Mouse (Mus musculus): ENCODE measurements around the gene Saa2.
"Not testable (repeated sequence)": the region's sequence is repeated elsewhere in the genome, so short reads cannot be mapped to it uniquely, and the experiment has no call there.

Saa2 gene

DNA sequence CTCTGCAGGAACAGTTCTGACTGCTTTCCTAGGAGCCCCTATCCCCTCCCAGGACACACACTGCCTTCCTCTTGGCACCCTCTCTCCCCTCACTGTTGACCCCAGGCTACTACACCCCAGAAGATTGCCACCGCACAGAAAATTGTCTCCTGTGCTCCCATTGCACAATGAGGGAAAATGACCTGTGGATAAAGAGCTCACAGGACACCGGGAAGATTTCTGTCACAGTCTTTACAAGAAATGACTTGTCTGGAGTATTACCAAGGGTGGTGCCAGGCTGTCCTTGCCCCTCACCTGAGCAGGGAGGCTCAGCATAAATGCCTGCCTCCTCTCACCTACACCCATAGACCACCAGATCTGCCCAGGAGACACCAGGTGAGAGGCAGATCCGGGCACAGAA lies at the start of gene Saa2:
Saa2 (plus strand) TSS at position 301 of the 400 bp plus-strand sequence.
- DNase-seq (ENCODE audit: extremely low spot score, low spot score), result no peak

- peak; percentile 99 for DNase-seq (ENCODE audit: extremely low spot score, low spot score)
Measured at GRCm38 (mm10) chr7:46710390-46710844, 41.2 kb upstream of the Saa2 start, which contains the start of gene Saal1. Gene Saal1, minus strand, starts transcription at chr7:46710680.

- DNase-seq (ENCODE audit: extremely low spot score, low spot score), result no peak
Measured at GRCm38 (mm10) chr7:46712250-46712649, 39.3 kb upstream of the Saa2 start.

DNA sequence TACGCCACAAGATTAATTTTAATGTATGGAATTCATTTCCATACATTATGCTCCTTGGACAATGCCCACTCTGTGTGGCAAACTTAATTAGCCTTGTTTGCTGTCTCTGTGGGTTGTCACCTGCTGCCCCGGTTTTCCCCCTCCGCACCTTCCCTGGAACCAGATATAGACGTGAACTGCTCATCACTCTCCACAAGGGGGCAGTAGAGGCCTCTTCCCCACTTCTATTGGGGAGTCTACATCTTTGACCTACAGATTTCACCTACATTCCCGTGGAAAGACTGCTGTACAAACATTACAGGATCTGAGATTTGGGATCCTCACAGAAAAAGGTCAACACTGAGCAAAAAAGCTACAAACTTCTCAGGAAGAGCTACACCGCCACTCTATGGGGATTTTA lies 37.1 kb upstream of the Saa2 start:
- peak; percentile 42 for DNase-seq (ENCODE audit: extremely low spot score, low spot score)

DNA sequence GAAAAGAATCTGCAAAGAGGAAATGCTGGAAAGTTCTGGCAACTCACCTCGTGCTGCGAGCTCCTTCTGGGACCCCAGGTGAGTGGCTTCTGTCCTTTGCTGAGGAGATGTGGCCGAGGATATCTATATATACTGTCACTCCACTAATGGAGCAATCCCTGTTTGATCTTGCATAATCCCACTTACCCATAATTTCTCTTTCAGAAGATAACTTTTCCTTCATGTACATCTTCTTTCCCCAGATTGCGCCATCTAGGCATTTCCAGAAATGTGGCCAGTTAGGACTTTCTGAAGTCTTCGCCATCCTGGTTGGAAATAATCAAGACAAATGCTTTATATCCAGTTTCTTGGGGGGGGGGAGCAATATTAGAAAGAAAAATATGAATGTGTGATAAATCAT lies 36.0 kb upstream of the Saa2 start, which contains the start of gene Saa3:
Saa3 (minus strand) TSS at position 101 of the 400 bp plus-strand sequence.
- DNase-seq (ENCODE audit: extremely low spot score, low spot score), result no peak

DNA sequence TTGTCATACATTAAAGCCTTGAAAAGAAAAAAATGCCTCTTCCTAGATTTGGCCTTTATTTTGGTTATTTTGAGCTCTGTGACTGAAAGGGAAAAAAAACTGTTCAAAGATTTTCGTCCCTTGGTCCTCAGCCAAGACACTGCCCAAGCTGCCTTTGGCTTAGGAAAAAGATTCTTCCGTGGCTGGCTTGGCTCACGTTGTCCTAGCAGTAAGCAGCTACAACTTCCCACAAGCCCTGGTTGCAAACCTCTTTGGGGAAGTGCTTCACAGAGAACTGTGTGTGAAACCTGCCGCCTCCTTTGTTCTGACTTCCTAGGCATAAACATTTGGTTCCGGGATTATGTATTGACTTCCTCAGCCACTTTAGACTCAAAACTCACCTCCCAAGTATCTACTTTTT lies 34.7 kb upstream of the Saa2 start:
- DNase-seq (ENCODE audit: extremely low spot score, low spot score), result no peak

GRCm38 (mm10) chr7:46718591-46719270 lies 32.9 kb upstream of the Saa2 start:
- DNase-seq (ENCODE audit: extremely low spot score, low spot score), result no peak

- DNase-seq (ENCODE audit: extremely low spot score, low spot score), result no peak
Measured at GRCm38 (mm10) chr7:46719526-46719925, 32.1 kb upstream of the Saa2 start.

DNA sequence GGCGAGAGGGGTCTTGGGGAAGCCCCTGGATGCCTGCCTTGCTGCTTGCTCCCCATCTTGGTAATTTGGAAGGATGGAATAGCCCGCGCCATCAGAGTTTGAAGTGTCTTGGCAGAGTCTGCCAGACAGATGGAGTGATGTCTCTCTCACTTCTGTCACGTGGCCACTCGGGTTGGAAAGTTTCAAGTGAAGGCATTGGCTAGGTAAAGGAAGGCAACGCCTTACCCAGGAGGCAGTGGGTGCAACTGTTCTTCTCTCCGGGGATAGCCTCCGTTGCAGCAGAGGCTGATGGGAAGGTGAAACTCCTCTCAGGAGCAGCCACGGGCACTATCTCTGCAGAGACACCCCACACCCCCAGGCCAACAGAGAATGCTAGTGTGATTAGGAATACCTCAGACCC lies 31.1 kb upstream of the Saa2 start:
- no peak for DNase-seq (ENCODE audit: extremely low spot score, low spot score)

DNA sequence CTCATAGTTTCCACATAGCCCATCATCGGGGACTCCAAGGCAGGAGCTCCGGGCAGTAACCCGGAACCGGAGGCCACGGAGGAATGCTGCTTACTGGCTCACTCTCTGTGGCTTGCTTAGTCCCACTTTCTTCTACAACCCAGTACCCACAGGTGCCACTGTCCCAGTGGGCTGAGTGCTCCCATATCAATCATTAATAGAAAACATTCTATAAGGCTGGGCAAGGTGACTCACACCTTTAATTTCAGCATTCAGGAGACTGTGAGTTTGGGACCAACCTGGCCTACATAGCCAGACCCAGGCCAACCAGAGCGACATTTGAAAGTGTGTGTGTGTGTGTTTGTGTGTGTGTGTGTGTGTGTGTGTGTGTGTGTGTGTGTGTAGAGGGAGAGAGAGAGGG lies 28.2 kb upstream of the Saa2 start:
- no peak for DNase-seq (ENCODE audit: extremely low spot score, low spot score)

DNA sequence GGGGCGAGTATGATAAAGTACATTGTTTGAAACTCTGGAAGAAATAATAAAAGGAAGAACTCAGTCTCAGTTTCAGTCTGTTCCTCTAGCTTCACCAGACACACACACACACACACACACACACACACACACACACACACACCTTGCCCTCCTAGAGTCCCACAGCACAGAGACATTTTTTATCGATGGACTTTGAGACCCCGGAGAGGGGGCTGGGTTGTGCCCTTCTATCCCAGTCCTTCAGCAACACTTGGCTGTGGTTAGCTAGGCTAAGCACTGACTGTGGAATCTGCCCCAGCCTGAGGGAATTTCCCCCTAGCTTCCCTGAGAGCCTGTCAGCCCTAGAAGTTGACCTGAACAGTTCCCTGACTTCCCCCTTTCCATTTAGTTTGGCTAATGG lies 27.7 kb upstream of the Saa2 start:
- no peak for DNase-seq (ENCODE audit: extremely low spot score, low spot score)

DNA sequence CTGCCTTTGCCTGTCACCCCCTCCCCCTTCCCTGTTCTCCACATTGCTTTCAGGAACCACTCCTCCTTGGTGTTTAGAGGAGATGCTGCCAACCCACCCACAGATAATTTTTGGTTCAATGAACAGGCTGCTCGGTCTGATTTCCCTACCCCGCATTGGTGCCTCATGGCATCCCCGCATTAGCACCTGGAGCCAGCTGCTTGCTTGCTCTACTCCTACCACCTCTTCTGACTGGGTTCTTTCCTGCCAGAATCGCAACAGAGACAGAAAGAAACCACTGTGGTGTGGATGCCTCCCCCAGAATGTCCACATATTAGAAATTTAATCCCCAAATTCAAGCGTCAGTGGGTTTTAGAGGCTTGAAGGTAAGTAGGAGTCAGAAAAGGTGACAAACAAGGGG lies 27.2 kb upstream of the Saa2 start:
- no peak for DNase-seq (ENCODE audit: extremely low spot score, low spot score)

DNA sequence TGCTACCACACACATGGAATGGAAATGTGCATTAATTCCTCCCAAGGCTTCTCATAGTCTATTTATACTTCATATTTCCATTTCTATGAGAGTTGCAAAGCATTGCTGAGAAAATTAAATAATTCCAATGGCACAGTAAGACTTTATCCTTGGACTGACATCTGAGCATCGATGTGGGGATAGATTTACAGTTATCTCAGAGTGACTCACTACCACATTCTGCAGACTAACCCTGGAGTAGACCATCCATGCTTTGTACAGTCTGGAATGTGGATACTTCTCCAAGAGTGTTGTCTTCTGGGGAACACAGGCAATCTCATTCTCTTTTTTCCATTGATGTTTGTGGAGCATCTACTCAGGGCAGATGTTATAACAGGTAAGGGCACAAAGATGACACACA lies 24.0 kb upstream of the Saa2 start:
- no peak for DNase-seq (ENCODE audit: extremely low spot score, low spot score)

DNA sequence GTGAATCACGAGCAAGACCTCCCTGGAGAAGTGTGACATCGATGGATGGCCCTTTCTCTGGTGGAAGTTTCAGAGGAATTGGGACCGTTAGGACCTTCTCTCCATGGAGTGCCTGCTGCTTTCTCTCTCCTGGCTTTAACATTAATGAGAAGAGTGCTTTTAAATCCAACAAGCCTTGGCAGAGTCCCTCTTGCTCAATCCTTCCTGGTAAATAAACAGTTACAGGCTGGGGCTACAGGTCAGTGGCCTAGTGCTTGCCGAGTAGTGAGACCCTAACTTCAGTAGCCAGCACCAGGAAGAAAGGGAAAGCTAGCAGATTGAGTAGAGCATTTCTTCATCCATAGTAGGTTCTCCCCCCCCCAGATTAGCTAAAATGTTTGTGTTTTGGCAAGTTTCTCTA lies 19.1 kb upstream of the Saa2 start, which contains the start of gene Saa4:
Saa4 (minus strand) TSS at position 146 of the 400 bp plus-strand sequence.
- DNase-seq (ENCODE audit: extremely low spot score, low spot score), result no peak

DNA sequence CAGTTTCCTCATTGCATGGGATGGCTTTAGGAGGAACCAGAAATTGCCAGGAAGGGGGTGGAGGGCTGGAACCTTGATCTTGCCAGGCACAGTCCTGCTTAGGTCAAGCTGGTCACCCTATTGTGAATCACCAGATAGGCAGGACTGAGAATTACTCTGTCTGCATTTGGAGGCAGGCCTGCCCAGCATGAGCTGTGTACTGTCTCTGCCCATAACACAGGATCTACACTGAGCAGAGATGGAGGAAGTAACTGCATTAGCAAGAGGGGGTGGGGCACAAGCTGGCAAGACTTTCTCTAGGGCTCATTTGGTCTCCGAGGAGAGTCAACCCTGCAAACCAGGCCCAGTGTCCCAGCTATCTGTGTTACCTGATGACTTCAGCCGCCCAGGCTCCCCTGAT lies 16.6 kb upstream of the Saa2 start:
- no peak for DNase-seq (ENCODE audit: extremely low spot score, low spot score)

- no peak for DNase-seq (ENCODE audit: extremely low spot score, low spot score)
Measured at GRCm38 (mm10) chr7:46738561-46739460, 12.8 kb upstream of the Saa2 start.

GRCm38 (mm10) chr7:46740041-46740440 lies 11.5 kb upstream of the Saa2 start:
- DNase-seq (ENCODE audit: extremely low spot score, low spot score), result not testable (repeated sequence)

DNA sequence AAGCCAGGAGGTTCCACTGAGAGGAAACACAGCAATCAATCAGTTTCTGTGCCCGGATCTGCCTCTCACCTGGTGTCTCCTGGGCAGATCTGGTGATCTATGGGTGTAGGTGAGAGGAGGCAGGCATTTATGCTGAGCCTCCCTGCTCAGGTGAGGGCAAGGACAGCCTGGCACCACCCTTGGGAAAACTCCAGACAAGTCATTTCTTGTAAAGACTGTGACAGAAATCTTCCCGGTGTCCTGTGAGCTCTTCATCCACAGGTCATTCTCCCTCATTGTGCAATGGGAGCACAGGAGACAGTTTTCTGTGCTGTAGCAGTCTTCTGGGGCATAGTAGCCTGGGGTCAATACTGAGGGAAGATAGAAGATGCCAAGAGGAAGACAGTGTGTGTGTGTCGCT lies 8.7 kb upstream of the Saa2 start, which contains the start of gene Saa1:
Saa1 (minus strand) TSS at position 101 of the 400 bp plus-strand sequence.
- DNase-seq (ENCODE audit: extremely low spot score, low spot score), result not testable (repeated sequence)

GRCm38 (mm10) chr7:46745816-46746215 lies 5.8 kb upstream of the Saa2 start:
- DNase-seq (ENCODE audit: extremely low spot score, low spot score), result no peak

DNA sequence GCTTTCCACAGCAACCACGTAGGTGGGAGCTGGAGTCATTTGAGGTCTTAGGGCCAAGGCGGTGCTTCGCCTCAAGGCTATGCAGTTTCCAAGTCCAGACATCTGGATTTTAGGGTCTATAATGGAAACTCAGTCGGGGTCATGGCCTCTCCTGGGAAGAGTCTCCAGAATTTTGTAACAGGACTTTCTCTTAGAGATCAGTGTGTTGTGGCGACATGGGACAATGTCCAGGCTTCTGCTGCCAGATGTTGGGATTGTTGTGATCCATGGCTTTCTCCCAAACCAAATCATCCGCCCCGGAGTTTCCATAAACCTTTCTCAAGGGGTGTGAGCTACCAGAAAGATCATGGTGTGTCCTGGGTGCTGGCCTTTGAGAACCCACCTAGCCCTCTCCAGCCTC lies 5.2 kb upstream of the Saa2 start:
- DNase-seq (ENCODE audit: extremely low spot score, low spot score), result no peak

DNA sequence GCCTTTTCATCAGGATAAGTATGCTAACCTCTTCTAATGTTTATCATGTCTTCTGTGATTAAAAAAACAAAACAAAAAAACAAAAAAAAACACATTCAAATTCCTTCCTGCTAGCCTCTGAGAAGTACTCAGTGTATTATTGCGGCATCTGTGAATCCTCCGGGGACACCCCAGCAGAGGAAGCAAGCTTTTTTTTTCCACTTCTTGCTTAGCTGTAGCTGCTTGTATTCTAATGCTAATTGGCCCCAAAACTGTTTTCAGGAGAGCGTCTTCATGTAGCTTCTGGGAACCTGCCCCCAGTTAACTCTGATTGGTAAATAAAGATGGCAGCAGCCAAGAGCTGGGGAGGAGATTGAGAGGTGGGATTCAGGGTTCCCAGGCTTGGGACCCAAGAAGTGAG lies 3.1 kb upstream of the Saa2 start:
- no peak for DNase-seq (ENCODE audit: extremely low spot score, low spot score)

All from neural tube, embryonic 10.5 days (tissue).